Mouse (Mus musculus) hindbrain, embryonic 15.5 days (tissue): ENCODE measurements at regions not wholly inside any gene's neighbourhood (a gene's known extent, or its start where the extent isn't known, plus 50 kb on each side); places are given as distances from the start of the nearest gene placed in this dataset.
A peak's percentile ranks its signal among the peaks of the same experiment; 100 is the strongest.
"Not testable (repeated sequence)": the region's sequence is repeated elsewhere in the genome, so short reads cannot be mapped to it uniquely, and the experiment has no call there.

Experiments used
- ATAC-seq: fragments of 200-750 bp; cut with Nextera tagmentation; 2 replicates; pipeline ENCODE4 v1.8.0; 2017; ENCODE audit warnings: low read depth, moderate number of reproducible peaks, moderate TSS enrichment; ENCODE audit not compliant: low FRiP score
- H3K27ac ChIP-seq: fragments of 300-500 bp; sonication (generic); replicated peaks from 2 replicates; pipeline ENCODE4 v1.5.1; 2015; ENCODE audit warnings: mild to moderate bottlenecking, inconsistent platforms
- H3K27me3 ChIP-seq: fragments of 300-500 bp; sonication (generic); 2 replicates; pipeline ENCODE4 v1.6.1; 2015; ENCODE audit warnings: control low read depth, inconsistent platforms
- H3K36me3 ChIP-seq: fragments of 300-500 bp; sonication (generic); 2 replicates; pipeline ENCODE4 v1.6.1; 2015; ENCODE audit warnings: control low read depth, inconsistent platforms
- H3K4me1 ChIP-seq: fragments of 300-500 bp; sonication (generic); replicated peaks from 2 replicates; pipeline ENCODE4 v1.6.1; 2015; ENCODE audit warnings: control low read depth, inconsistent platforms
- H3K4me2 ChIP-seq: fragments of 300-500 bp; sonication (generic); 2 replicates; pipeline ENCODE4 v1.6.1; 2015; ENCODE audit warnings: moderate library complexity, mild to moderate bottlenecking, inconsistent platforms
- H3K4me3 ChIP-seq: fragments of 300-500 bp; sonication (generic); 2 replicates; pipeline ENCODE4 v1.5.1; 2015; ENCODE audit warnings: mild to moderate bottlenecking, inconsistent platforms
- H3K9ac ChIP-seq: fragments of 300-500 bp; sonication (generic); 2 replicates; pipeline ENCODE4 v1.6.1; 2015; ENCODE audit warnings: inconsistent platforms
- H3K9me3 ChIP-seq: fragments of 300-500 bp; sonication (generic); 2 replicates; pipeline ENCODE4 v1.6.1; 2016; ENCODE audit warnings: control low read depth, inconsistent platforms
- WGBS: fragments of 180-500 bp; shearing (Covaris S2); methylation state at CpG from one replicate; pipeline ENCODE4 v1.1.7; 2015; 5-methylcytosine and 5-hydroxymethylcytosine counted together

DNA sequence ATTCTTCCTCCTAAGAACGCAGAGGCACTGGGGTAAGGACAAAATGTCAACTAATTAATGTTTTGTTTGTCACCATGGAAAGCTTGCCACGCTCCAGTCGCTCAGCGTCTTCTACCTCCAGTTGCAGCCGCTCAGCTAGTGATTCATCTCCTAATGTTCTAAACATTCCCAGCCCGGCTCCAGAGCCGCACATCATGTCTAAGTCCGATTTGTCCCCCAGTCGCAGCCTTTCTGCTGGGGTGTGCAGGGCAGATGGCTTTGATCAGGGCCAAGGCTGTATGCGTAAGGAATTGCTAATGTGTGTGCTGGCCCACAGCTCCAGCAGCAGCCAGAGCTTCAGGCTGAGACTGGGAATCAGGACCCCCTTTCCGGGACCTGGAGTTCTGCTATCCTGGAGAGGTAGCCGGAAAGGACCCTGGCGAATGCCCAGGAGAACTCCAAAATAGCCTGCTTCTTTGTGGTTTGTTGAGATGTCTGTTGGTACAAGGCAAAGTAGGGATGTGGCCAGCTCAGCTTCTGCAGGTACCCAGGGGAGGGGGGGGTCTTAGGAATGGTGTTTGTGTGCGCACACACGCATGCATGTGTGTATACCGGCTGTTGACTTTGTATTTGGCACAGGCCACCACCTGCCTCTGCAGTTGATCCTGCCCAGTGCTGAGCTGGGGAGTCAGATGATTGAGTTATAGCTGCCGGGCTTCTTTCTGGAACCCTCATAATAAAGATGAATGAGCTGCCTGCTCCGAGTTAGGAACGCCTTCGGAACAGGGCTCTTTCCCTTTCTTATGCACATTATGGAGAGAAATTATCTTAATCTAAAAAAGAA, 143.0 kb upstream of the Kcng1 start:
- H3K9me3 ChIP-seq: no peaks in the 10 kb centered on the region
- H3K4me3 ChIP-seq: no peak overlapping the region
- no peak overlapping the region for H3K4me2 ChIP-seq
- H3K27me3 ChIP-seq: no peaks in the 10 kb centered on the region
- WGBS: 49% methylated on average over 20 of the region's 20 CpGs
- no peak overlapping the region for H3K9ac ChIP-seq
- no peak overlapping the region for H3K27ac ChIP-seq
- peaks cover 11% of the 10 kb centered on the region for H3K4me1 ChIP-seq
- H3K36me3 ChIP-seq: no peaks in the 10 kb centered on the region
- ATAC-seq: peak; percentile 61; the same call in 1 of the 2 replicates

DNA sequence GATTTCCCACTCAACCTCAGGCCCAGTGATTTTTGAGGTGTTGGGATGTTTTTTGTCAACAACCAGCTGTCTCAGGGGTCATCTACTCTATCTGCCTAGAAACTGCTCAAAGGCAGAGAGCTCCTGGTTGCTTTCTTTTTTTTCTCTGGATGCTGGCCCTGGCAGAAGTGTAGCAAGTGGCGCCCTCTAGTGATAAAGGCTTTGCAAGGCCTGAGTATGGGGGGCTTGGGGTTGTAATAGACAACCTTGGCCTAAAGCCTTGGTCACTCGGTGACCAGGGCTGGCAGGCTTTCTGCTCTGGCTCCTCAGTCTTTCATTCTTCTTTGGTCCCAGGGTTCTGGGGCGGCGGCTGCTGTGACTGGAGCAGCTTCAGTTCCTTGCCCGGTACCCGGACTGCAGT, 142.0 kb upstream of the Kcng1 start:
- Histone ChIP-seq H3K4me2 (no peak overlapping the region), H3K36me3 (no peaks in the 10 kb centered on the region), H3K27ac (no peak overlapping the region), H3K9ac (no peak overlapping the region), H3K4me1 (peaks cover 11% of the 10 kb centered on the region), H3K27me3 (no peaks in the 10 kb centered on the region), H3K9me3 (no peaks in the 10 kb centered on the region), H3K4me3 (no peak overlapping the region)
- WGBS: 57% methylated on average over 6 of the region's 6 CpGs
- peak; percentile 38; the same call in 1 of the 2 replicates for ATAC-seq

DNA sequence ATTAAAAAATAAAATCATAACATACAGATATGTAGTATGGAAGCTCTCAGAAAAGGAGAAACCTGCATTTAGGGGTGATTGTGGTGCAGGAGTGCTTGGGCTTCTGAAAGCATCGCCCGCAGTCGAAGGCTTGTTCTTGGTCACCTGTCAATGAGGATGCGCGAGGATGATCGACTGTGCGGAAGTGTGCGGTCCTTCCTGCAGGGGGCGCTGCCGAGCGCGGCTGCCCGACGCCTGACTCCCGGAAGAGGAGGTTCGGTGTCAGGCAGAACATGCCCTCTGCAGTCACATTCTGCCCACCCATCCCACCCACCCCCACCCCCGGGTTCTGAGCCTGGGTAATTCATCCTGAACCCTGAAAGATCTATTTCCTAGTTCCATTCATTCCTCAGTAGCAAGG, 133.6 kb upstream of the Kcng1 start:
- 32% methylated on average over 17 of the region's 17 CpGs for WGBS
- Histone ChIP-seq H3K9ac (no peak overlapping the region), H3K27me3 (no peaks in the 10 kb centered on the region), H3K4me1 (no peaks in the 10 kb centered on the region), H3K4me3 (no peak overlapping the region), H3K9me3 (no peaks in the 10 kb centered on the region), H3K27ac (no peak overlapping the region), H3K36me3 (no peaks in the 10 kb centered on the region), H3K4me2 (no peak overlapping the region)
- no peak for ATAC-seq

- Histone ChIP-seq H3K9ac (no peak overlapping the region), H3K36me3 (no peaks in the 10 kb centered on the region), H3K27ac (no peak overlapping the region), H3K4me1 (no peaks in the 10 kb centered on the region), H3K9me3 (no peaks in the 10 kb centered on the region), H3K4me3 (no peak overlapping the region), H3K27me3 (no peaks in the 10 kb centered on the region), H3K4me2 (no peak overlapping the region)
- ATAC-seq: no peak
- WGBS: 84% methylated on average over 18 of the region's 18 CpGs
Observed at GRCm38 (mm10) chr2:168414110-168414872, 132.8 kb upstream of the Kcng1 start.

DNA sequence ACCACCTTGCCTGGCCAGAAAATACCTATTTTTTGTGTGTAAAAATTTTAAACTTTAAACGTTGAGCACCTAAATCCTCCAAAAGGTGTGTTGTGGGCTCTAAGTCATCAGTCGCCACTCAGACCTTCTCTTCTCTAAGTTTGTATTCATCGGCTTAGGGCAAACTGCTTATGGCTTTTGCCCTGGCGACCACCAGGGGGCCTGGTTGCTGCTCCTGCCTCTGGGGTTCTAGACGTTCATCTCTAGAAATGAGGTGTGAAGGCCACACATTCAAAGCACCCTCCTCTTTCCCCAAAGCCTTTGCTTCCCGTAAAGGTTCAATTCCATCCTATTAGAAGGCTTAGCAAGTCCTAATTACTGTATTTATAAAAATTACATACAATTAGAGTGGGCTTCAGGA, 131.3 kb upstream of the Kcng1 start:
- WGBS: 55% methylated on average over 6 of the region's 6 CpGs
- Histone ChIP-seq H3K36me3 (no peaks in the 10 kb centered on the region), H3K9me3 (no peaks in the 10 kb centered on the region), H3K4me3 (no peak overlapping the region), H3K4me2 (no peak overlapping the region), H3K9ac (no peak overlapping the region), H3K4me1 (no peaks in the 10 kb centered on the region), H3K27ac (no peak overlapping the region), H3K27me3 (no peaks in the 10 kb centered on the region)
- no peak for ATAC-seq

DNA sequence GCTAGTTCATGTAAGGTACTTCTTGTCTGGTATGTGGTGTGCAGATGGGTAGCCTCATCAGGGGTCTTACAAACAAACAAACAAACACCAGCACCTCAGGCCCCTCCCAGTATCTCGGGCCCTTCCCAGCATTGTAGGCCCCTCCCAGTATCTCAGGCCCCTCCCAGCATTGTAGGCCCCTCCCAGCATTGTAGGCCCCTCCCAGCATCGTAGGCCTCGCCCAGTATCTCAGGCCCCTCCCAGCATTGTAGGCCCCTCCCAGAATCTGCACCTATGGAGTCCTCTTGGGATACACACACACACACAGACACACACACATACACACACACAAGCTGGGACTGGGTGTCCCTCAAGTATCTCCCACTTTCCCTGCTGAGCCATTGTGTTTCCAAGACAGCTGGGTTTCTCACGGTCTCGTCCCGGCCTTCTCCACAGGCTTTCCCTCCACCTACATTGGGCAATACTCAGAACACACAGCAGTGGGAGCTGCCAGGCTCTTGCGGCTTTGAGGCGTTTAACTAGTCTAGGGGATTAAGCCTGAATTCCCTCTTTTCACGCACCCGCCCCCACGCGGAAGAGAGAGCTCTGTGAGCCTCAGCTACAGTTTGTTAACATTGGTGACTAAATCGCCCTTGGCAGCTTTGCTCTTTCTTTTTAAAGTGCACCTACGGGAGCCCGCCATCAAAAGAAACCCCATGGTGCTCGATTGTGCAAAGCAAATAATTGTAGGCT, 121.4 kb upstream of the Kcng1 start:
- WGBS: 45% methylated on average over 16 of the region's 16 CpGs
- Histone ChIP-seq H3K4me2 (no peak overlapping the region), H3K4me1 (peaks cover 24% of the 10 kb centered on the region), H3K4me3 (no peak overlapping the region), H3K36me3 (no peaks in the 10 kb centered on the region), H3K9ac (no peak overlapping the region), H3K9me3 (no peaks in the 10 kb centered on the region), H3K27ac (no peak overlapping the region), H3K27me3 (no peaks in the 10 kb centered on the region)
- ATAC-seq: peak; percentile 46

- no peak for ATAC-seq
Observed at GRCm38 (mm10) chr2:168399088-168399709, 117.7 kb upstream of the Kcng1 start.

DNA sequence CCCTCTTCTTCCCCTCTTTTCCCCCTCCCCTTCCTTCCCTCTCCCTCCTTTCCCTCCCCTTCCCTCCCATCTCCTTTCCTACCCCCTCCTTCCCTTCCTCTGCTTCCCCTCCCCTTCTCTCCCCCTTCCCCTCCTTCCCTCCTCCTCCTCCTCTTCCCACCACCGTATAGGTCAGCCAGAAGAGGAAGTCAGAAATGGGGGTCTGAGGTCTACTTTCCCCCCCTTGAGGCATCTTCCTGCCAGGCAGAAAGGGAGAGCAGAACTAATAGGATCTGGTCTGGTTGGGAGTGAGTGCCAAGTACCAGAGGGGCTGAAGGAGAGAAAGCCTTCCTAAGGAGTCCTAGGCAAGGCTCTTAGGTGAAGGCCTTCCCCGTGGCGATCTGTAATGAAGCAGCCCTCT, 114.8 kb upstream of the Kcng1 start:
- Histone ChIP-seq H3K4me1 (peaks cover 16% of the 10 kb centered on the region), H3K9ac (no peak overlapping the region), H3K4me3 (no peak overlapping the region), H3K27ac (no peak overlapping the region), H3K9me3 (no peaks in the 10 kb centered on the region), H3K36me3 (no peaks in the 10 kb centered on the region), H3K27me3 (no peaks in the 10 kb centered on the region), H3K4me2 (no peak overlapping the region)
- no peak for ATAC-seq
- 64% methylated on average over 3 of the region's 3 CpGs for WGBS

More at GRCm38 (mm10) chr2:168399088-168399709, 117.7 kb upstream of the Kcng1 start:
- Histone ChIP-seq H3K4me2 (no peak overlapping the region), H3K36me3 (no peaks in the 10 kb centered on the region), H3K9me3 (no peaks in the 10 kb centered on the region), H3K9ac (no peak overlapping the region), H3K27me3 (no peaks in the 10 kb centered on the region), H3K4me1 (peaks cover 28% of the 10 kb centered on the region), H3K4me3 (no peak overlapping the region), H3K27ac (peak overlapping the region; percentile 36; the same call in 1 of the 2 replicates)
- WGBS: 29% methylated on average over 14 of the region's 14 CpGs

DNA sequence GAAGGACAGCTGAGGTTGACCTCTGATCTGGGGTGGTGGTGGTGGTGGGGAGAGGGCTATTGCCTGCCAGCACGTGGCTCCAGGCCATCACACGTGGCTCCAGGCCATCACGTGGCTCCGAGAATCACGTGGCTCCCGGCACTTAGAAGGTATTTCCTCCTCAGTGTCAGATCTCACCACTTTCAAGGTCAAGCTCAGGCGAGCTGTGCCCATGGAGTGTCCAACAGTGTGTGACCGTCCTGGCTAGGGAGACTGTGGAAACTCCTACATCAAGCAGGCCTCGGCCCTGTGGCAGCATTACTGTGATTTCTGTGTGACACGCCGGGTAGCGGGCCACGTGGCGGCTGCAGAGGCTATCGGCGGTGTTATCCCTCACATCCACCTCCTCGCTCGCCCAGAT, 111.8 kb upstream of the Kcng1 start:
- Histone ChIP-seq H3K9ac (no peak overlapping the region), H3K36me3 (no peaks in the 10 kb centered on the region), H3K4me2 (no peak overlapping the region), H3K27me3 (no peaks in the 10 kb centered on the region), H3K27ac (no peak overlapping the region), H3K4me1 (0 out of 2 replicates have a peak, but pooled peaks cover 4% of the 10 kb centered on the region), H3K9me3 (no peaks in the 10 kb centered on the region), H3K4me3 (no peak overlapping the region)
- WGBS: 93% methylated on average over 18 of the region's 18 CpGs
- ATAC-seq: no peak

DNA sequence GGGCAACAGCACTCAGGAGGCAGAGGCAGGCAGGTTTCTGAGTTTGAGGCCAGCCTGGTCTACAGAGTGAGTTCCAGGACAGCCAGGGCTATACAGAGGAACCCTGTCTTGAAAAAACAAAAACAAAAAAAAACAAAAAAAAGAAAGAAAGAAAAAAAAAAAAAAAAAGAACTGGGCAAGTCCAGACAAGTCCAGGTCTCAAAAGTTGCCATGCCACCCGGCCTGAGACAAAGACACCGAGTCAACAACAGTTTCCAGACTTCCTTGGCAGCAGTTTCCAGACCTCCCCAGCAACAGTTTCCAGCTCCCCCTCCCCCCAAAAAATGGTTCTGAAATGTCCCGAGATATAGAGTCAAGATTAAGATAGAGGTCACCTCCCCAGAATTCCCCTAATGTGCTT, 110.6 kb upstream of the Kcng1 start:
- not testable (repeated sequence) for H3K27ac ChIP-seq, H3K9me3 ChIP-seq, H3K36me3 ChIP-seq, H3K4me2 ChIP-seq, H3K4me3 ChIP-seq, H3K27me3 ChIP-seq, H3K9ac ChIP-seq, H3K4me1 ChIP-seq, ATAC-seq
- WGBS: 91% methylated on average over 3 of the region's 3 CpGs

GRCm38 (mm10) chr2:168380606-168381005, 99.1 kb upstream of the Kcng1 start:
- H3K4me1 ChIP-seq: no peaks in the 10 kb centered on the region
- no peak overlapping the region for H3K4me2 ChIP-seq
- no peak overlapping the region for H3K9ac ChIP-seq
- no peaks in the 10 kb centered on the region for H3K36me3 ChIP-seq
- H3K9me3 ChIP-seq: no peaks in the 10 kb centered on the region
- 83% methylated on average over 5 of the region's 5 CpGs for WGBS
- H3K27ac ChIP-seq: no peak overlapping the region
- ATAC-seq: no peak
- H3K4me3 ChIP-seq: no peak overlapping the region
- no peaks in the 10 kb centered on the region for H3K27me3 ChIP-seq
